Mouse (Mus musculus): Measurements from ENCODE around the gene Gm49373. TPM values are rescaled to one million over a fixed set of nuclear protein-coding genes. Genes with fewer than 3 reads are reported as not detected.

Gm49373 gene
- total and polyA plus RNA-seq, 3 experiments = 0.60 to 1.5 (median 0.85) TPM

- no peak for DNase-seq (ENCODE audit: extremely low read depth)
- Histone ChIP-seq H3K27ac (ENCODE audit: insufficient read depth, low read depth) (no peak overlapping the region), H3K9me3 (replicated peaks; ENCODE audit: low read length) (no peaks in the 10 kb centered on the region), H3K79me2 (replicated peaks; ENCODE audit: control insufficient read depth, extremely low read depth, insufficient read depth, poor library complexity, severe bottlenecking) (peaks cover 48% of the 10 kb centered on the region), H3K4me1 (ENCODE audit: control insufficient read depth in 1 of 2, insufficient read depth in 2 of 2) (peaks cover 18 to 61% of the 10 kb centered on the region in 2 experiments), H3K27me3 (replicated peaks) (no peaks in the 10 kb centered on the region), H3K4me3 (replicated peaks in 1 of 3; ENCODE audit: low read depth in 2 of 3, low read length in 2 of 3, poor library complexity in 1 of 3) (no peak overlapping the region), H3K9ac (ENCODE audit: insufficient read depth, low read depth) (no peak overlapping the region), H3K4me2 (ENCODE audit: insufficient read depth, low read depth, poor library complexity, severe bottlenecking) (no peak overlapping the region), H3K36me3 (replicated peaks in 1 of 2; ENCODE audit: control insufficient read depth in 1 of 2, insufficient read depth in 1 of 2, low read length in 1 of 2) (peaks cover 67 to 81% of the 10 kb centered on the region in 2 experiments)
- TF ChIP-seq USF2 (conservative IDR thresholded peaks at IDR 0.05; ENCODE audit: low read depth, low read length) (no peak), RCOR1 (conservative IDR thresholded peaks at IDR 0.05; ENCODE audit: low read depth, low read length) (no peak), JUND (conservative IDR thresholded peaks at IDR 0.05; ENCODE audit: low read depth, low read length) (no peak), HCFC1 (IDR thresholded peaks at IDR 0.05; ENCODE audit: low read depth, low read length) (no peak), EP300 (IDR thresholded peaks at IDR 0.05; ENCODE audit: low read length) (no peak), MAZ (IDR thresholded peaks at IDR 0.05; ENCODE audit: low read depth, low read length) (no peak), CHD2 (IDR thresholded peaks at IDR 0.05; ENCODE audit: low read length) (no peak), MEF2A (IDR thresholded peaks at IDR 0.05; ENCODE audit: borderline replicate concordance, low read depth, low read length) (no peak), SIN3A (IDR thresholded peaks at IDR 0.05; ENCODE audit: low read length) (no peak)
- in situ Hi-C loops (cut with MboI; ENCODE audit: low pct_ligation_motif_present, low pct_unique_long_range_greater_than_20kb, low sequenced_read_pairs) (loop anchor here (5.0 kb wide), 1 partner anchor 47 kb away; the partner anchor contains the start of genes Fdx1l and Gm49373), dilution Hi-C loops (cut with MboI; ENCODE audit: extremely low pct_ligation_motif_present, extremely low pct_unique_long_range_greater_than_20kb, low sequenced_read_pairs) (no loop called here)
These were observed 47.6 kb downstream of the Gm49373 start for GRCm38 (mm10) chr9:21025258-21025810.

GRCm38 (mm10) chr9:21022726-21023125 is 50.2 kb downstream of the Gm49373 start:
- TF ChIP-seq RAD21 (IDR thresholded peaks at IDR 0.05; ENCODE audit: low read depth, low read length) (peak; percentile 15), BHLHE40 (IDR thresholded peaks at IDR 0.05; ENCODE audit: low read depth, low read length) (no peak), CTCF (conservative IDR thresholded peaks at IDR 0.05 in 1 of 2, IDR thresholded peaks at IDR 0.05 in 1 of 2; ENCODE audit: low read depth in 2 of 2, low read length in 2 of 2) (peak in 1 of 2 experiments; percentile 40; a peak in 2 of 4 replicates)
- in situ Hi-C loops (cut with MboI; ENCODE audit: low pct_ligation_motif_present, low pct_unique_long_range_greater_than_20kb, low sequenced_read_pairs) (no loop called here), dilution Hi-C loops (cut with MboI; ENCODE audit: extremely low pct_ligation_motif_present, extremely low pct_unique_long_range_greater_than_20kb, low sequenced_read_pairs) (no loop called here)
- H3K27me3 ChIP-seq (replicated peaks) = no peaks in the 10 kb centered on the region
- H3K79me2 ChIP-seq (replicated peaks; ENCODE audit: control insufficient read depth, extremely low read depth, insufficient read depth, poor library complexity, severe bottlenecking) = peaks cover 72% of the 10 kb centered on the region
- H3K9ac ChIP-seq (ENCODE audit: insufficient read depth, low read depth) = no peak overlapping the region
- H3K36me3 ChIP-seq (replicated peaks in 1 of 2; ENCODE audit: control insufficient read depth in 1 of 2, insufficient read depth in 1 of 2, low read length in 1 of 2) = peaks cover 72 to 90% of the 10 kb centered on the region in 2 experiments
- H3K27ac ChIP-seq (ENCODE audit: insufficient read depth, low read depth) = no peak overlapping the region
- H3K4me3 ChIP-seq (replicated peaks in 1 of 3; ENCODE audit: low read depth in 2 of 3, low read length in 2 of 3, poor library complexity in 1 of 3) = no peak overlapping the region
- H3K4me1 ChIP-seq (ENCODE audit: control insufficient read depth in 1 of 2, insufficient read depth in 2 of 2) = peaks cover 22 to 57% of the 10 kb centered on the region in 2 experiments
- DNase-seq (ENCODE audit: extremely low read depth) = no peak
- H3K9me3 ChIP-seq (replicated peaks; ENCODE audit: low read length) = no peaks in the 10 kb centered on the region
- H3K4me2 ChIP-seq (ENCODE audit: insufficient read depth, low read depth, poor library complexity, severe bottlenecking) = no peak overlapping the region

GRCm38 (mm10) chr9:21022288-21022687 is 50.6 kb downstream of the Gm49373 start:
- H3K27ac ChIP-seq (ENCODE audit: insufficient read depth, low read depth) = no peak overlapping the region
- no peaks in the 10 kb centered on the region for H3K9me3 ChIP-seq (replicated peaks; ENCODE audit: low read length)
- no peak for TF ChIP-seq ELF1 (IDR thresholded peaks at IDR 0.05; ENCODE audit: low read depth, low read length)
- TF ChIP-seq RCOR1 (conservative IDR thresholded peaks at IDR 0.05; ENCODE audit: low read depth, low read length) = no peak
- no peak for TF ChIP-seq KAT2A (IDR thresholded peaks at IDR 0.05; ENCODE audit: insufficient replicate concordance, low read length)
- no peak for TF ChIP-seq USF2 (conservative IDR thresholded peaks at IDR 0.05; ENCODE audit: low read depth, low read length)
- TF ChIP-seq CHD1 (IDR thresholded peaks at IDR 0.05; ENCODE audit: low read depth, low read length) = no peak
- no peak; the same call in 1 of the 2 replicates for TF ChIP-seq POLR2AphosphoS2 (IDR thresholded peaks at IDR 0.05; ENCODE audit: low read depth, low read length)
- TF ChIP-seq UBTF (IDR thresholded peaks at IDR 0.05; ENCODE audit: low read depth, low read length) = no peak
- TF ChIP-seq POLR2A (IDR thresholded peaks at IDR 0.05; ENCODE audit: low read depth, low read length) = no peak
- TF ChIP-seq JUN (IDR thresholded peaks at IDR 0.05; ENCODE audit: insufficient read depth, low read depth, low read length) = no peak
- no peak for TF ChIP-seq GABPA (IDR thresholded peaks at IDR 0.05; ENCODE audit: insufficient replicate concordance, low read depth, low read length)
- no peak for TF ChIP-seq MXI1 (IDR thresholded peaks at IDR 0.05; ENCODE audit: low read depth, low read length)
- no peak for TF ChIP-seq E2F4 (IDR thresholded peaks at IDR 0.05; ENCODE audit: insufficient replicate concordance, low read depth, low read length)
- TF ChIP-seq PAX5 (IDR thresholded peaks at IDR 0.05; ENCODE audit: low read length) = no peak
- peaks cover 76% of the 10 kb centered on the region for H3K79me2 ChIP-seq (replicated peaks; ENCODE audit: control insufficient read depth, extremely low read depth, insufficient read depth, poor library complexity, severe bottlenecking)
- H3K36me3 ChIP-seq (replicated peaks in 1 of 2; ENCODE audit: control insufficient read depth in 1 of 2, insufficient read depth in 1 of 2, low read length in 1 of 2) = peaks cover 70 to 90% of the 10 kb centered on the region in 2 experiments
- H3K27me3 ChIP-seq (replicated peaks) = no peaks in the 10 kb centered on the region
- in situ Hi-C loops (cut with MboI; ENCODE audit: low pct_ligation_motif_present, low pct_unique_long_range_greater_than_20kb, low sequenced_read_pairs) (no loop called here), dilution Hi-C loops (cut with MboI; ENCODE audit: extremely low pct_ligation_motif_present, extremely low pct_unique_long_range_greater_than_20kb, low sequenced_read_pairs) (no loop called here)
- DNase-seq (ENCODE audit: extremely low read depth) = no peak
- H3K4me3 ChIP-seq (replicated peaks in 1 of 3; ENCODE audit: low read depth in 2 of 3, low read length in 2 of 3, poor library complexity in 1 of 3) = no peak overlapping the region
- H3K4me2 ChIP-seq (ENCODE audit: insufficient read depth, low read depth, poor library complexity, severe bottlenecking) = no peak overlapping the region
- peaks cover 20 to 52% of the 10 kb centered on the region in 2 experiments for H3K4me1 ChIP-seq (ENCODE audit: control insufficient read depth in 1 of 2, insufficient read depth in 2 of 2)
- no peak overlapping the region for H3K9ac ChIP-seq (ENCODE audit: insufficient read depth, low read depth)

Data from CH12.LX (cell line).